Mouse (Mus musculus): ENCODE measurements around the gene Meis2.

The Meis2 gene

DNA sequence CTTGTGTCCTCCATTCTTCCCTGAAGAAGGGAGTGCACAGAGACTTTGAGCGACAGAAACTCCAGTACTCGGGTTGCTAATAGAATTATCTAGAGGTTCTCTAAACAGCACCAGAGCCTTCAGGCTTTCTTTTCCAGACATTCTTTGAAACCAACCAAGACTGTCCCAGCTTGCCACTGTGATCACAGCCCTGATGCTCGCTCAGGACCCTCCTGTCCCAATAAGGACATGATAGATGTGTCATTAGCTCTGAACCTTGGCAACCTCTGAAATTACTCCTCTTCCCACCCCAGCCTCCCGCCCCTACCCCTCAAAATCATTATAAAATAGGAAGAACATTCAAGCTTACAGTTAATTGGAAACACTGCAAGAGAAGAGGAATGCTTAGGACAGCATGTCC is 71.8 kb downstream of the Meis2 start:
- WGBS = 70% methylated on average over 4 of the region's 4 CpGs

DNA sequence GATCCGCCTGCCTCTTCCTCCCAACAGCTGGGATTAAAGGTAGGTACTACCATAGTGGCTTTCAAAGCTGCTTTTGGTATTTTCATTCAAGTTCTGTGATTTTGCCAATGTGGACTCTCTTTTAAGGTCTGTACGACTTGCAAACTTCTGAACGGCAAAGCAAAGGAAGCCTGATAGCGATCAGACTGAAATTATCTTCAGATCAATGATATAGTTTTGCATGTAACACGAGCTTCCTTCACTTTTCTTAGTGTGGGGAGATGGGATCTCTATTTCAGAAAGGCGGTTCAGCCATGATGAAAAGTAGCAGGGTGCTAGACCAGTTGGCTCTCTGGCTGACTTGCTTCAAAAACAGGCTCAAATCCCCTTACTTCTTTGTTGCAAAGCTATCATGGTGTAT is 76.4 kb downstream of the Meis2 start:
- WGBS = 94% methylated on average over 6 of the region's 6 CpGs

DNA sequence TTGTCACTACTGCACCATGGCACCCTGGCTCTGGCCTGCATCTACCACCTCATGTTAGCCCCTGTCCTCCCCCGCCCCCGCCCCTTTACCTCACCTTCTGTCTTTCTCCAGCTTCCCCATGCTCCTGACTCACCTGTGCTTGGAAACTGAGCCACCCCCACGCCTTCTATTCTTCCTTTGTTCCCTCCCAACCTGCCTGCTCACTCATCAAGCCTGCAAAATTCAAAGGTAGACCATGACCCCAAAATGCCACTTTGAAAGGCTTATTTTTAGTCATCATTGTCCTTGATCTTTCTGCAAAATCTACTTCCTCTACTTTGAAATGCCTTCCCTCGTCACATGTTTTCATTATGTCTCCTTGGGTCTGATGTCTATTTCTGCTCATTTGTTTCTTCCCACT is 77.2 kb downstream of the Meis2 start:
- 79% methylated on average over 4 of the region's 4 CpGs for WGBS

DNA sequence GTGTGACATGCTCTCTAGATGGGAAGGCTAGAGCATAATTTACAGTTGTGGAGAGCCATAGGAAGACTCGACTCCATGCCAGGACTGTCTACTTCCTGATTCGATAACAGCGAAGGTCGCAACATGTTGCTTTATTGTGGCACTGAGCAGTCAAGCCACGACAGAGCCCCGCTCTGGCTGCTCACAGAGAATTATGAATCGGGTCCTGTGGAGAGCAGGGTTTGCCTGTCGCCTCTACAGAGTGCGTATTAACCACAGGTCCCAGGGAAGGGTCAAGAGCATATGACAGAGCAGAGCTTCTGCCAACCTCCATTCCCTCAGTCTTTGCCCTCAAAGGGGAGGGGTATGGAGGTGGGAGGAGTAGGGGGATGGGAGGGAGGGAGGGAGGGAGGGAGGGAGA is 80.7 kb downstream of the Meis2 start:
- WGBS = 73% methylated on average over 9 of the region's 9 CpGs

DNA sequence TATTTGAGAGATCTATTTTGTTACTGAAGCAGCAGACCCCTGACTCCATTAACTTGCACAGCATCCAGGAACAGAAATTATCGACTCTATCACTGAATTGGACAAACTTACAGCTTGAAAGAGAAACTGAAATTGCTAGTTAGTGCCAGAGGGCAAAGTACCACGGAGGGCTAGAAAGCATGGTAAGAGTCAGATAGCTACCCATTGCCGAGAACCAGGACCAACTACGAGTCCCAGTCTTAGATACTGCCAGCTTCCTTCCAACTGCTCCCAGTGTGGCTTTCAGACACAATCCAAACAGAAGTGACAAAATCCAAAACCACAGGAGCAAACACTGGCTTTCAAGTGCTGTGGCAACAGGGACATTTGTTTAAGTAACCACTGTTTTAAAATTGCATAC is 81.2 kb downstream of the Meis2 start:
- WGBS = 72% methylated on average over 4 of the region's 4 CpGs

DNA sequence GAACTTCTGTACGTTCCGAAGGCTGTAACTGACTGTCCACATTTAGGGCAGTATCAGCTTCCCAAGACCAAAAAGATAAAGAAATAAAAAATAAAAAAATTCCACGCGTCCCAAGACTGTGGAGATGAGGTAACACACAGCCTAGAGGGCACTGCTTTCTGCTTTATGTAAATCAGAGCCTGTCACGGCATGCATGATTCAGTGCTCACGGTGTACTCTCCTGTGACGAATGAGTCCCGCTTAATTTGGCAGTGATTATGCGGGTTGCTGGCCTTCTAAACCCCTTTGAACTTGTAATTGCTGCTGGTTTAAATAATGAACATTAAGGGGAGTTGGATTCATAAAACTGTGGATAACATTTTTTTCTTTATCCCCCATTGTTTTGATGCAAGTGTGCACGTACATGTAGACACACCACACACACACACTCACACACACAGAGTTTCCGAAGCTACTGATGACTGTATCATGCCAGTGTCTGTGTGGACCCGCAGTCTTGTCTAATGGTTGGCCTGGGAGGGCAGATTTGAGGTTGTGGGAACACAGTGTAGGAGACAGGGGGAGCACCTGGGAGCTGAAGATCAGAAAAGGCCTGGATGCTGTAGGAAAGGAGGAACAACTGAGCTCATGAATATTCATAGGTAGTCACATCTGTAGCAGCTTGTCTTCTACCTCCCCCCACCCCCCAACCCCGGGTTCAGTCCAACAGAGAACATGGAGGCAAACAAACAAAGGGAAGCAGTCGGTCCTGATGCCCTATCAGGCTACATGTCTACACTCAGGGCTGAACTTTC is 85.8 kb downstream of the Meis2 start:
- 56% methylated on average over 14 of the region's 14 CpGs for WGBS

GRCm38 (mm10) chr2:115978666-115979065 is 87.0 kb downstream of the Meis2 start:
- WGBS = 84% methylated on average over 5 of the region's 5 CpGs

- WGBS = 82% methylated on average over 3 of the region's 3 CpGs
Measured at GRCm38 (mm10) chr2:115971296-115971805, 94.3 kb downstream of the Meis2 start.

DNA sequence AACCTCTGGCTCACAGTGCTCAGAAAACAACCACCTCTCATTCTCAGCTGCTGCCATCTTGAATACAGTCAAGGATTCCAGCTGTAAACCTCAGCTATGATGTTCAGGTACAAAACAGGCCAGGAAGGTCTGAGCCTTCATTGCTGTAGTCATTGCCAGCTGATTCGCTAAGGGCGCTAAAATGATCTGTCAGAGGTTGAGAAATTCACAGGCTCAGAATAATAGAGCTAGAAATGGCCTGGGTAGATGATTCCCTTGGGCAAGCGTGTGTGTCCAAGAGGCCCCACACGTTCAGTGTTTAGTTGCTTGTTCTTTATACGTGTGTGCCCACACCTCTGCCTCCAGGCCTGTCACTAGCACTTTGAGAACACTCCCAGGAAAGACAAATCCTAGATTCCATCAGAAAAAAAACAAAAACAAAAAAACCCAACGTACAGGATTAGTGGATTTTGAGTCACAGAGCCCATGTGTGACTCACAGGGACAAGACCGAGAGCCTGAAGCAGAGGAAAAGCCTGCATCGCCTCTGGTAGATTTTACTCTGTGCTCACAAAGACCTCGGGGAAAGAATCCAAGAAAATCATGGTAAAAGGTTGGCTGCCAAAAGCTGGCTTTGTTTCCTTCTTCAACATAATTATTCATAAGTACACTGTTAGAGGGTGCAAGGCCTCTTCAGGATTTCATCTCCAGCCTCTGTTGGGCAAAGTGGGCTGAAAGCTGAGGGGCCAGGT is 95.4 kb downstream of the Meis2 start:
- 61% methylated on average over 9 of the region's 9 CpGs for WGBS

DNA sequence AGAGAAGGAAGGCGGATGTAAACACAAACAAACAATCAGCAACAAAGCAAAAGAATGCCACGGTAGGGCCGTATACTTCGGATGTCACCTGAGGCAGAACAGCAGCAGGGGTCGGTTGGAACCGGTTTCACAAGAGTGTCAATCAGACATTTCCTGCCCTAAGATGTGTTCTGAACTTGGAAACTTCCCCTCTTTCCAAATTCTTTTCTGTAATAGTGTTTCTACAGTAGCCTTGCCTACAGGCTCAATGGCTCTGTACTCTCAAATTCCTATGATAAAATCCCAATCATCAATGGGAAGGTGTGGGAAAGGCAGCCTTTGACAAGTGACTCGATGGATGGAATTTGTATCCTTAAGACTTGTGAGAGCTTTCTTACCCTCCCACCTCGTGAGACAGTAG is 96.4 kb downstream of the Meis2 start:
- WGBS = 66% methylated on average over 8 of the region's 8 CpGs

DNA sequence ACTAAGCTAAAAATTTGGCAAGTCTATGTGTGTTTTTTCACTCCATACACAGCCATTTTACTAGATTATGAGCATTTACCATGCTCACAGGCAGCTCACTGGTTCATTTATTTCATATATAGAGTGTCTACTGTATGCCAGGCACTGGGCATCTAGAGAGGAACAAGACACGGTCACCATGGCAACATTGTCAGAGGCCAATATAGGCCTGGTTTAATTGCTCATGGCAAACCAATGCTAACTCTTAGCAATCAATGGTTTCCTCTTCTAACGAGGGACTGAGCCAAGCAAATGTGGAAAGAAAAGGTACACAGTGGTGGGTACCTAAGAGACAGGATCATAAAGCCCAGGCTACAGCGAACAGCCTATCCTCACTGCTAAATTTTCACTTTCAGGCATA is 100.7 kb downstream of the Meis2 start:
- WGBS = 75% methylated on average over 3 of the region's 3 CpGs

DNA sequence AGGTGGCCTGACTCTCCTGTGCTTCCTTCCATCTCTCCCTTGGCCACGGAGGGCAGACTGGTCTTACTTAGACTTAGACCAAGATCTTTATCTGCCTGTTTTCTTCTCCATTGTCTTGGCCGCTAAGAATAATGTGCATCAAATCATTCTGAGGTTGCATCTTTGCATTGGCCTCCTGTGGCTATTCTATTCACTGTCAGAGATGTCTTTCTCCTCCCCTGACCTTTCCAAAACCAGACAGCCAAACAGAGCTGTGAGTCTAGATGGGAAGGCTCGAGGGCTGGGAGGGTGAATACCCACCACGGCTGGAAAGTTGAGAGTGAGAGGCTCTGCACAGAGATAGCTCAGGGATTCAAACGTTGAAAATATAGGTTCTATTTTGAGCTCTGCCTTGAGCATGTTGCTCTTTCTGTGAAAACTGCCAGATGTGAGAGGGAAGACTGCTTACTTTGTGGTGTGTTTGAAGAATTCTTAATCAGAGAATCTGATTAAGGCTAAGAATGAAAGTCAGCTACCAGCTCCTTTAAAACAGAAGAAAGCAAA is 102.3 kb downstream of the Meis2 start:
- 34% methylated on average over 5 of the region's 5 CpGs for WGBS

- WGBS = 70% methylated on average over 3 of the region's 3 CpGs
Measured at GRCm38 (mm10) chr2:115962728-115963127, 102.9 kb downstream of the Meis2 start.

DNA sequence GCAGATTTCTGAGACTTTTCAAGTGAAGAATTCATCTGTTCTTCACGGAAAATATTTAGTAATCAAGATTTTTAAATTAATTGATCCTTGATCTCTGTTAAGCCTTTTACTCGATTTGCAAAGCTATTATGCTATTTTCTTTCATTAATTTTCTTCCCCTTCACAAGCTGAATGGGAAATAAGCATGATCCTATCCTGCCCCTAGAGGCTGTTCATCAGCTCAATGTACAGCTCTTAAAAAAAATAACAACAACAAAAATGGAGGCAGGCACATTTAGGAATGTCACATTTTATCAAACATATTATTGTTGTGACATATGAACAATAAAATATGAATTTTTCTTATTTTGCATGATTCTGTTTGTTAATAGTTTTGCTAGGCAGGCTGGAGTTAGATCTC is 103.5 kb downstream of the Meis2 start:
- 56% methylated on average over 2 of the region's 2 CpGs for WGBS

GRCm38 (mm10) chr2:115960615-115961014 is 105.0 kb downstream of the Meis2 start:
- 55% methylated on average over 7 of the region's 7 CpGs for WGBS

- WGBS = 86% methylated on average over 2 of the region's 2 CpGs
Measured at GRCm38 (mm10) chr2:115956786-115957185, 108.9 kb downstream of the Meis2 start.

- WGBS = 41% methylated on average over 3 of the region's 3 CpGs
Measured at GRCm38 (mm10) chr2:115950645-115951044, 115.0 kb downstream of the Meis2 start.

DNA sequence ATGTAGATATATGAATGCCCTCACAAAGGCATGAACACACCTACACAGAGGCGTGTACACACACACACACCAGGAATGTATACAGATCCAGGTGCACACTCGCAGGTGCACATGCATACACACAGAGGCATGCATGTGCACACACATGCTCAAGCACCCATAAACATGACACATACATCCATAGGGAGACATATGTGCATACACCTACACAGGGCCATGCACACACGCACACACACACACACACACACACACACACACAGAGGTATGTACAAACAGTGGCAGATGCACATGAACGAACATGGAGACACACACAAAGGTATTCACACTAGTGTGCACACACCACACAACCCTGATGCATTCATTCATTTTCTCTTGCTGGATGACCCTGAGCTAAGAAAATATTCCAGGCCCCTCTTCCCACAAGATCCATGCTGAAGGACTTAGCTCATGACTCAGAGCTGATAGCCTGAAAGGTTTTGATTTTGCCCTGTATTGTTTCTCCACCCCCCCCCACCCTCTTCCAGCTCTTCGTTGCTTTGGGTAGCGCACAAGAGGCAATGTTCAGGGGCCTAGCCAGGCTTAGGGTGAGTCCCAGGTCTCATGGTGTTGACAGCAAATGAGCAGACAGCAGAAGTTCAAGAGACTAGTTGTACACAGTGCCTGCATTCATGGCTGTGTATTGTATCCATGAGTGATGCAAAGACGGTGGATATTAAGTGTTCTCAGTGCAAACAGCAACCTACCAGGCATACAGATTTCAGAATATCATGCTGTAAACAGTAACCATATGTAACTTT is 116.8 kb downstream of the Meis2 start:
- 84% methylated on average over 7 of the region's 7 CpGs for WGBS

DNA sequence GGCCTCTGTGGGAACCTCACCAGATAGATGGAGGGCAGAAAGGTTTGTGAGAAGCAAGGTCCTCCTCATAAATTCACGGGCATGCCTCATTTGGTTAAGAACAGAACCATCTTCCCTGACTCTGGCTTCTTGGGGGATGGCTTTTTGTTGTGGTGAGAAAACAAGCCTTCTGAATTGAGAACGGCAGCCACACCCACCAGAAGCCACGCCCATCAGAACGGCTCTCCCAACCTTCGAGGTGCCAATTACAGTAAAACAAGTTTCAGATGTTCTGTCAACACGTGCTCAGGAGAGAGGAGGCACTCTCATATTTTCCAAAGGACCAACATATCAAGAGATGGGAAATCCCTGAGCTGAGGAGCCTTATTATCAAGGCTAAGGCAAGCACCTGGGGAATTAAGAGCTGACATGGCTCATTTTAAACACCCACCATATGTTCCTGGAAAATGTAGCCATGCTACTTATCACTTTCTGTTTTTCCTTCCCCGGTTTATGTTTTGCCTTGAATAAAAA is 117.9 kb downstream of the Meis2 start:
- 38% methylated on average over 7 of the region's 7 CpGs for WGBS

DNA sequence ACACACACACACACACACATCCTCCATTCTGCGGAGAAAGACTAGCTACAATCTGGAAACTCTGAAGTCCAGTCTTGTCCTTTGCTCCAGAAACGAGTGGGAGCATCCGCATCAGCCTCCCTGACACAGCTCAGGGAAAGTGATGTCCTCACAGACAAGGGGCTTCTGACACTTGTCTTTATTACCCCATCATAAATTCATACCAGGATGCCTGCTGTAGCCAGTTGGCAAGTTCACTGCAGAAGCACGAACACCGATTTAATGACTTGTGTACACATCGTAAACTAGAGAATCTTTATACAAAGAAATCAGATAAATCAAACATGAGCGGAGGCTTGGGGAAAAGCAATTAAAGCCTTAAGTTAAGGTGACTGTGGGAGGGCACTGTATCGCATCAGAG is 122.6 kb downstream of the Meis2 start:
- WGBS = 76% methylated on average over 8 of the region's 8 CpGs

GRCm38 (mm10) chr2:115939849-115940248 is 125.8 kb downstream of the Meis2 start:
- WGBS = 69% methylated on average over 5 of the region's 5 CpGs

Data from cerebral cortex, adult 2 months (tissue).